Mouse (Mus musculus) cerebellum, postnatal 25 days (tissue): ENCODE results near the gene Asb6.

Source experiments
- DNase-seq, 2 experiments: peaks; one replicate each; pipeline ENCODE4 v3.0.0; 2021; ENCODE audit warnings: mixed read lengths in 2 of 2

Asb6 gene

DNA sequence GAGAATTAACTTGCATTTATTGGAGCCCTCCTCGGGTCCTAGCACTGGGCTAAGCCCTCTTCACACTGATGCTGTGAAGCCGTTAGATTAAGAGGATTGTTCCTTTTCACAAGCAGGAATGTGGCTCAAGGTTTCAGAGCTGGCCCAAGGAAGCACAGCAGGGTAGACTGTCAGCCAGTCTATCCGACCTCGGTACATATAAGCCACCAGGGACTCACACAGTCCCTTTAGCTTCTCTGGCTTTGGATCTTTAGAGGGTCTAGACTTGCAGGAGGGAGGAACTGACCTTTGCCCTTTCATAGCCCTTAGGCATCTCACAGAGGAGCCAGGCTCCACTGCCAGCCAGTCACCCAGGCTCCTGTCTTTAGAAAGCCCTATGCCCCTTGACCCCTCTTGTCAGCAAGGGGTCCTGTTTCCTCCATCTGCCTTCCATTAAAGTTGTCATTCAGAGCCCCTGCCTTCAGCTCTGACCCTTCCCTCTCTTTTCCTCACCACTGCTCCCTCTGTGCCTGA lies at the start of gene Asb6:
Gene Asb6 (minus strand): TSS at position 51 of the 513 bp plus-strand sequence.
- no peak for DNase-seq

DNA sequence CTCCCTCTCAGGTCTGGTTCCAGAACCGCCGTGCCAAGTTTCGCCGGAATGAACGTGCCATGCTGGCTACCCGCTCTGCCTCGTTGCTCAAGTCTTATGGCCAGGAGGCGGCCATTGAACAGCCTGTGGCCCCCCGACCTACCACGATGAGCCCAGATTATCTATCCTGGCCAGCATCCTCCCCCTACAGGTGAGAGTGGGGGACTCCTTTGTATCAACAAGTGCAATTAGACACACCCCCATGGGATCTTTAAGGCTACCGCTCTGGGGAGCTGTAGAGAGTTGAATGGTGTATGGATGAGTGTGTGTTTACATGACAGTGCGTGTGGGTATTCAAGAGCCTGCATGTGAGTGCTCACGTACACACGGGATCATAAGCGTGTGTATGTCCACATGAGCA lies 49.3 kb upstream of the Asb6 start:
- DNase-seq = no peak

DNA sequence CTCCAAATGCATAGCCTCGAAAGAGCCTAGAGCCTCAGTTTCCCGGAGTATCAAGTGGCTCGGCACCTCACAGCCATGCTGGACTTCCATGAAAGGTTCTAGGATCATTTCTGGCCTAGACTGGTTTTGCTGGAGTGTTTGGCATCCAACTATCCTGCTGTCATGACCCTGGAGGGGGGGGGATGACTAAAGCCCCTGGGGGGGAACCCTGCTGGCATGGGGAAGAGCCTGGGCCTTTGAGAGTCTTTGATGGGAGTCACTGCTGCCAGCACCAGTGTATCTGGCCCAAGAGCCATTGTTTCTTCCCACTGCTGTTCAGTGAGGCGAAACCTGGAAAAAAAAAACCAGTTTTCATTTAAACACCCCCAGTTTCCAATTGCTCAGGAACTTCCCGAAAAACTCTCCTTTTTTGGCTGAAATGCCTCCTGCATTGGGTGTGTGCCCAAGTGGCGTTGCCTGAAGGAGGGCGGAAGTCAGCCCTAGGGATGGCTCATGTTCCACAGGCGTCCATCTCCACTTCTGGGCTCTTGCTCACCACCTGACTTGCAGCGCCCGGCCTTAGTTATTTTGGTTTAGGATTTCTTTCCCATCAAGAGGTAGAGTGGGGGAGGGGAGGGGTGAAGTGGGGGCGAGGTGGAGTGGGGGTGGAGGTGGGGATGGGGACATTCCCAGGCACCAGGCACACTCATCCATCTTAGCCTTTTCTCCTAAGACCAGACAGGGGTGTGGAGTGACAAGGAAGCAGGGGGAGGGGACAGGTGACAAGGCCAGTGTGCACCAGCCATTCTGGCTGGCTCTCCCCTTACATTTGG lies 45.7 kb upstream of the Asb6 start:
- no peak for DNase-seq

GRCm38 (mm10) chr2:30875096-30875495 lies 45.0 kb upstream of the Asb6 start:
- no peak for DNase-seq

GRCm38 (mm10) chr2:30874445-30874844 lies 44.3 kb upstream of the Asb6 start:
- DNase-seq = no peak

- no peak for DNase-seq
Measured at GRCm38 (mm10) chr2:30872669-30873068, 42.5 kb upstream of the Asb6 start.

DNA sequence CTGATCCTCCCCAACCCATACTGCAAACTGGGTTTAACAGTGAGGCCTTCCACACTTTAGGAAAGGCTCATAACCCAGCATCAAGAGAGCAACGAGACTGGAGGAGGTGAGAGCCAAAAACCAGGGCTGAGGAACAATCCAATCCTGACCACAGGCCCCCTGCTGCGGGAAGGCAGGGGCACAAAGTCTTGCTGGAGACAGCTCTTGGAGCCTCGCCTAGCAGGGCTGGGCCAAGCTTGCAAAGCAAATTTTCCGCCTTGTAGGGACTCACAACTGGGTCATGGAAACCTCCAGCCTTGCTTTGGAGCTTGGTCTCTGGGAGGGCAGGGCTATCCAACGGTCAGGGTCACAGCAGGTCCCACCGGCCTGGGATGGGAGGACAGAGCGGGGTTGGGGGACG lies 40.7 kb upstream of the Asb6 start:
- peak; percentile 18 to 53 for DNase-seq

DNA sequence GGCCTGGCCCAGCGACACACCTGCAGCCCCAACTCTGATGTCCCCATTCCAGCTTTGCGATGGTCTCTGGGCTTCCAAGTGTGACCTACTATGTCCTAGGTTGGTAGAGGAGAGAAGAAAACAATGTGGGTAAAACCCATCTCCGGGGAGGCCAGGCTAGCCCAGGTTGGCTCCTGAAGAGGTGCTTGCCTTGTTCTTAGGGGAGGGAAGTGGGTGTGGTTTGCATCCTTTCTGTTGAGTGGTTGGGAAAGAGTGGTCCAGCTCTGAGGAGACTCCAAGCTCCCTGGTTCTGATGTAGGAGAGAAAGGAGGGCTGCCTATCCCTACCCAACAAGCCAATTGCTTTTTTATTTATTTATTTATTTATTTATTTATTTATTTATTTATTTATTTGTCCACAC lies 35.3 kb upstream of the Asb6 start:
- no peak for DNase-seq

DNA sequence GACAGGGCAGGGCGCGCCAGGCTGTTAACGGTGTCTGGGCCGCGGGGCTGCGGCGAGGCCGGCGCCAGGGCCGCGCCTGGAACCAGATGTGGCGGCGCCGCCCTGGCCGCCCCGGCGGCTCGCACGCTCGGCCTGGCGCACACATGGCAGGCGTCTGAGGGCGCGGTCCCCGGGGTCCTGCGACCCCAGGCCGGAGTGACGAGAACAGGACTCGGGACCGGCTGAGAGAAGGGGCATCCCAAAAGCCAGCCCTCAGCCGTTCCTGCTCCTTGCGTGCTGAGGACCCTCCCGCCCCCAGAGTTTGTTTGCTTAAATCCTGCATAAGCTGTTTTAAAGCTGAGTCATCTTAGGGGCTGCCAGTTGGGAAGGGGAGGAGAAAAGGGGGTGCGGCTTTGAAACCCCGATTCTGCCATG lies 34.8 kb upstream of the Asb6 start:
- DNase-seq = no peak

- DNase-seq = no peak
Measured at GRCm38 (mm10) chr2:30863574-30863973, 33.4 kb upstream of the Asb6 start.

DNA sequence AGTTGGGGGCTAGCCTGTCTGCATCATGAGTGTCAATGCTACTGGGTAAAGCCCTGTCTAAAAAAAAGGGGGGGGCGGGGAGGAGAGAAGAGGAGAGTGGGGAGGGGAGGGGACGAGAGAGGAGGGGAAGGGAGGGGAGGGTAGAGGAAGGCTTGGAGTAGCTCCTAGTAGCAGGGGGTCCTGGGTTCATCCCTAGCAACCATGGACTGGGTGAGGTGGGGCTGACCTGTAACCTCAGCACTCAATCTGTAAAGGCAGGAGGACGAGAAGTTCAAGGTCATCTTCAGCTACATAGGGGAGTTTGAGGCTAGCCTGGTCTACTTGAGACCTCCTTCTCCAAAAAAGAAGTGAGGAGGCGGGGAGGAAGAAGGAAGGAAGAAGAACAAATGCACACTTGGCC lies 31.9 kb upstream of the Asb6 start:
- DNase-seq = no peak

- no peak for DNase-seq
Measured at GRCm38 (mm10) chr2:30859782-30860181, 29.6 kb upstream of the Asb6 start.

- DNase-seq = no peak
Measured at GRCm38 (mm10) chr2:30857076-30857475, 26.9 kb upstream of the Asb6 start.

- no peak for DNase-seq
Measured at GRCm38 (mm10) chr2:30852771-30853313, 22.7 kb upstream of the Asb6 start.

DNA sequence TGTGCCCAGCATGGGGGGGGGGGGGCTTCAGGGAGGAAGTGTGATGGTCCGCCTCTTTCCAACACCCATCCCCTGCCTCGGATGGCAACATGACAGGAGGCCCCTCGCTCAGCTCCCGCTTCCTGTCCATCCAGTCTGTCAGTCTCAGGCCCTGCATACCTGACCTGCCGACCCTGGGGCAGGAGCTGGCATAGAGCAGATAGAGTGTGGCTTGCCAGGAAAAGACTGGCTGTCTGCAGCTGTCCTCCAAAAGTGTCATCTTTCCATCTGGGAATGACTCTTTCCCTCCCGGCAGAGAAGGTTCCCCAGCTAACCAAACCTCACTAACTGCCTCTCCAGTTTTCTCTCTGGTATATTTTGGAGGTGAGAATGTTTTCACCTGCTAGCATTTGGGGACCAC lies 20.4 kb upstream of the Asb6 start:
- DNase-seq = no peak

DNA sequence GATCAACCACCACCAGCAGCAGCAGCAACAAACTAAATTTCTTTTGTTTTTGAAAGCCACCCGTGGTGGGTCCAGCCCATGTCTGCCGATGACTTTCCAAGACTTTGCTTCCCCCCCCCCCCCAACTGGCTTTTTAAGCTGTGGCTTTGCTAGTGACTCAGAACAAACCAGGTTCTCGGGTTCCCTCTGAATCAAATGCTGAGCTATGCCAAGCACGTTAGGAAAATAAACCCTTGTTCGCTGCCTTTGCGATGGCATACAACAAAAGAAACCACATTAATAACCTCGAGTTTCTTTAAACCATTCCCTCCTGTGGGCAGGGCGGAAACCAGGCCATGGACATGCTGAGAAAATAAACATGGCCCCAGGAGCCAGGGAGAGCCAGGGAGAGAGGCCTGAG lies 18.1 kb upstream of the Asb6 start:
- no peak for DNase-seq

DNA sequence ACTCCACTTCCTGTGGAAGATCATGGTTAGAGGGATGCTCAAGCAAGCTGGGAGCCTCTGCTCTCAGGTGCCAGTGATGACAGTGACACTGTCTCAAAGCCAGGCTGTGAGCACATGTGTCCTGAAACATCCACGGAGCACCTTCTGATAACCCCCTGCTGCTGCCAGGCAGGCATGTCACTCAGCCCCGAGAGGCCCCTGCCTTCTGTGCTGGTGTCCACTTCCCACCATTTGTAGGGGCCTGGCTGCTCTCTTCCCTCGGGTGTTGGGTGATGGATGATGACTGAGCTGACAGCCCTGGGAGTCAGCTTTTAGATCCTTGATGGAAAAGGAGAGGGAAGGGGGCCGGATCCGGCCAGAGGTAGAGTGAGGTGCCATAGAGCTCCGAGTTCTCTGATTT lies 16.6 kb upstream of the Asb6 start:
- no peak for DNase-seq

GRCm38 (mm10) chr2:30846236-30846635 lies 16.1 kb upstream of the Asb6 start:
- no peak for DNase-seq

DNA sequence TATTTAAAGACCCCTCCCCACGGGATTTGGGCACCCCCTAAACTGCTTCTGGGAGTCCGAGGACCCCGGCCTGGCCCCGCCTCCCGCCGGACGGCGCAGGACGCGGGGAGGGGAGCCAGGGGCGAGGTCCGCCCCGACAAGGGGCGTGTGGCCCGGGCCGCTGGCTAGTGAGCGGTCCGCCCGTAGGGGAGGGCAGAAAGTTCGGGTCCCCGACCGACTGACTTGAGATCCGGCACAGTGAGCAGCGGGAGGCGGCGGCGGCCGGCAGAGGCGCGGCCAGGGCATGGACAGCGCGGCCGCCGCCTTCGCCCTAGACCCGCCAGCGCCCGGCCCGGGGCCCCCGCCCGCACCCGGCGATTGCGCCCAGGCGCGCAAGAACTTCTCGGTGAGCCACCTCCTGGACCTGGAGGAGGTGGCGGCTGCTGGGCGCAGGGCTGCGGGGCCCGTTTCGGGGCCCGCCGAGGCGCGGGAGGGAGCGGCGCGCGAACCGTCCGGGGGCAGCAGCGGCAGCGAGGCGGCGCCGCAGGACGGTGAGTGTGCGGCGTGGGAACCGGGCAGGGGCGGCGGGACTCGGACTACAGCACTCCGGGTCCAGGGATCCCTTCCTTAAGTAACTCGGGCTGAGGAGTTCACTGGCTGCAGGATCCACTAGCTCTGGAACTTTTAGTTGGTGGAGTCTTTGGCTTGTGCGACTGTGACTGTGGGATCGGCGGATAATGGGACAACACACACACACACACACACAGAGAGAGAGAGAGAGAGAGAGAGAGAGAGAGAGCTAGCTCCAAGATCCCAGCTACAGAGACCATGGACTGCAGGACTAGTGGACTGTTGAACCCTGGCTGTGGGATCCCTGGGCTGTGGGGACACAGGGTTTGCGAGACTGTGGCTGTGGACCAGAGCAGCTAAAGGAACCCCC lies 15.3 kb upstream of the Asb6 start:
- peak in 1 of 2 experiments; percentile 12 for DNase-seq

- no peak for DNase-seq
Measured at GRCm38 (mm10) chr2:30842615-30843014, 12.5 kb upstream of the Asb6 start.

DNA sequence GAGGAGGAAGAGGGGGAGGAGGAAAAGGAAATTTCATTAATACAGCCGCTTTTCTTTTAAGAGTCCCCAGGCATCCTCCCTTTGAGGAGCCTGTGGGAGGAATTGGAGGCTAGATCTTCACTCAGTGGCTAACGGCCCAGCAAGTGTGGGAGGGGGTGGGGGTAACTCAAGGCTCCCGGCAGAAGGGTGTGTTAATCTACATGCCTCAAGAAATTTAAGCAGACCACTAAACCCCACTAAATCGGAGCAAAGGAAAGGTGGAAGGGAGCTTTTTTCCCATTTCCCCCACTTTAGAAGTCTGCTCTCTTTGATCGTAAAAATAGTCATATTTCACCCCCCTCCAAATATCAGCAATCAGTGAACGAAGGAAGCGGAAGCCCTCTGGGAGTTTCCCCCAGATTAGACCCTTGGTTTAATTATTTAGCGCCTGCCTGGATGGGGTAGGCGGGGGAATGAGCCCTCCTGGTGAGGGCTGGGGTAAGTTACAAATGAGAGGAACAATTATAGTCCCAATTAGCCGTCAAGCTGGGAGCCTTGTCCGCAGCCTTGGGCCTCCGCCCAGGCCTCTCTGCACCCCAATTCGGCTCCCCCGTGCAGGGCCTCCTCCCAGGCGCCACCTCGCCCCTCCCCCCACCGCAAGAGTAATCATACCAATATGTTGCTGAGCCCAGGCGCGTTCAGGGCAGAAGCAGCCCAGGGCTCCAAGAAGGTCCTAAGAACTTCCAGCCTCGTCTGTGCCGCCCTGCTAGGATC lies 6.3 kb upstream of the Asb6 start:
- no peak for DNase-seq

- DNase-seq = no peak
Measured at GRCm38 (mm10) chr2:30834373-30835022, 4.4 kb upstream of the Asb6 start, which contains the start of gene Prrx2. TSS of gene Prrx2 (plus strand) at chr2:30834972.
